Mouse (Mus musculus) MEL (cell line): Measurements from ENCODE around the gene Mpv17l2.

Source experiments
- CHD2 ChIP-seq: IDR thresholded peaks from 2 replicates; pipeline ENCODE4 v1.6.1; 2011; ENCODE audit warnings: low read length, improper control_type of control experiment
- EP300 ChIP-seq, 2 experiments: IDR thresholded peaks; 2 replicates each; pipeline ENCODE4 v1.6.1; 2011; ENCODE audit warnings: improper control_type of control experiment in 2 of 2, low read length in 2 of 2, low read depth in 1 of 2, mild to moderate bottlenecking in 1 of 2
- HCFC1 ChIP-seq: IDR thresholded peaks from 2 replicates; pipeline ENCODE4 v1.6.1; 2012; ENCODE audit warnings: low read depth, mild to moderate bottlenecking, inconsistent platforms, low read length, improper control_type of control experiment, moderate library complexity
- POLR2AphosphoS5 ChIP-seq: IDR thresholded peaks from 2 replicates; pipeline ENCODE4 v1.6.1; 2012; ENCODE audit warnings: low read depth, borderline replicate concordance, mild to moderate bottlenecking, inconsistent platforms, low read length, moderate library complexity, mixed read lengths

DNA sequence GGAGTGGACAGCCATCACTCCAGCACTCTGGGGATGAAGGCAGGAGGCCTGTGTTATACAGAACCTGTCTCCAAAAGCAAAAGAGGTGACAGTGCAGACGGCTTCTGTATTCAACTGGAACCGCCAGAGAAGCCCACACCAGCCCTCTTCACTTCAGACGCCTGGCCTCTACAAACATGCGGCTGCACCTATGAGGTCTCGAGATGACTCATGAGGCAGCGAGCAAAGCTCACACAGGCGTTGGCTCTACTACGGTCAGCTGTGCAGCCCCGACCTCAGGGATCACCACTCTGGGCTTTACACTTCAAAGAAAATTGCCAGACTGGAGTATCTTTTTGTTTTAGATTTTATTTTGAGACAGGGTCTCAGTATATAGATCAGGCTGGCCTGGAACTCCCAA lies 12.1 kb upstream of the Mpv17l2 start:
- TF ChIP-seq CHD2 (no peak), HCFC1 (no peak), POLR2AphosphoS5 (no peak), EP300 (IDR thresholded peaks at IDR 0.05; ENCODE audit: low read depth in 1 of 2, low read length in 2 of 2) (no peak)
